Mouse (Mus musculus): Measurements from ENCODE around the gene Bach2. TPM values are rescaled to one million over a fixed set of nuclear protein-coding genes. Genes with fewer than 3 reads are reported as not detected.
A peak's percentile ranks its signal among the peaks of the same experiment; 100 is the strongest.

The Bach2 gene
- polyA plus RNA-seq, 1 experiment from 2014 or later, result 37.3 TPM

DNA sequence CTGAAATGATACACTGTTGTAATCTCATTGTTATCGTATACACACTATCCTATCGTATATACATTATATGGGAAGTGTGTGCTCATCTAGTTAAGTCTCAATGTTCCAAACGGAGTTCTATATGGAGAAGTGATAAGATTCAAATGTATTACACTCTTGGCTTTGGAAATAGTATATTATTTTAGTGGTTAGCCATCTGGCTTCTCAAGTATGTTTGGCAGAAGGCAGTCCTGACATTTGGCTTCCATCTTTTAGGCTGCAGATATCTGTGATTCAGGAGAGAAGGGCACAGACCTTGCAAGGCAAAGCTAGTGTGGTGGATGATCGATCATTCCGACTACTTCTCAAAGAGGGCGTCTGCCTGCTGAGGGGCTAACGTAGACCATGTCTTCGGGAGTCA lies 47.8 kb downstream of the Bach2 start:
- no peak overlapping the region for H3K9ac ChIP-seq
- ATAC-seq (ENCODE audit: low FRiP score, low read depth), result no peak

DNA sequence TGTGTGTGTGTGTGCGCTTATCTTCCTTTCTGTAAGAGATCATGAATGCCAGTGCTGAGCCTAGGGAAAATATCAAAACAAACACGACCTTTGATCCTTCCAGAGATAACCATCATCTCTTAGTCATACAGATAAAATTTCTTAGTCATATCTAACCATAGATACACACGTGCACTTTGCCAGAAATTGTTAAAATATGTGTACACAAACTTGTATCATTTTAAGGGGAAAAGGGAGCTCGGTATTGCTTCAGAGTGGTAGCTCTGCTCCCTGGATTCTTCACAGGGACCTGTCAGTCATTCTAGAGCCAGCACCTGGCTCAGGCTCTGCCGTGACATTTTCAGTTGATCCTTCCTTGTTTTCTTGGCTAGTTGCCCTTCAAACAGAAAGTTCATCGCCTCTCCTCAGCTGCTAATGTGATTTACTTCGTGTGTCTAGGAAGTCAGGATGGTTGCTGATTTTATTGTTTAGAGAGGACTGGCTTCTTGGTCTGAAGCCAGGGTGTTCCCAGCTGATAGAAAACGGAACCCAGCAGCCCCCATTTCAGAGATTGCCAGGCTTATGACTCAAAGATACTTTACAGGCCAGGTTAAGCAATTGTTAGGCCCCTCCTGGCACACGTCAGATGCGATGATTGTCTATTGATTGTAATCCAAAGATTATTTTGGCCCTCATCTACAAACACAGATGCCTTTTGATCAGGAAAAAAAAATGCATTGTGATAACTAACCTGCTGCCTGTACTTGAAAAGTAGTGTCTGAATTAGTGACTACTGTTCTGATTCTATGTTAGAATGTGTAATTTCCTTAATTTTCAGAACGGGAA lies 49.6 kb downstream of the Bach2 start:
- H3K27ac ChIP-seq, result no peak overlapping the region
- H3K4me3 ChIP-seq, result no peak overlapping the region
- H3K9me3 ChIP-seq, result no peaks in the 10 kb centered on the region
- no peak for ATAC-seq (ENCODE audit: low FRiP score, low read depth)
- H3K36me3 ChIP-seq, result no peaks in the 10 kb centered on the region
- peaks cover 33% of the 10 kb centered on the region for H3K4me1 ChIP-seq
- 56% methylated on average over 11 of the region's 11 CpGs for WGBS
- H3K9ac ChIP-seq, result no peak overlapping the region
- H3K27me3 ChIP-seq (replicated peaks), result no peaks in the 10 kb centered on the region
- no peak overlapping the region for H3K4me2 ChIP-seq (replicated peaks)

More for the DNA sequence above, 47.8 kb downstream of the Bach2 start:
- WGBS, result 89% methylated on average over 8 of the region's 8 CpGs
- Histone ChIP-seq H3K27ac (no peak overlapping the region), H3K4me3 (no peak overlapping the region), H3K4me1 (peaks cover 30% of the 10 kb centered on the region), H3K9me3 (no peaks in the 10 kb centered on the region), H3K27me3 (replicated peaks) (no peaks in the 10 kb centered on the region), H3K4me2 (replicated peaks) (no peak overlapping the region), H3K36me3 (no peaks in the 10 kb centered on the region)

DNA sequence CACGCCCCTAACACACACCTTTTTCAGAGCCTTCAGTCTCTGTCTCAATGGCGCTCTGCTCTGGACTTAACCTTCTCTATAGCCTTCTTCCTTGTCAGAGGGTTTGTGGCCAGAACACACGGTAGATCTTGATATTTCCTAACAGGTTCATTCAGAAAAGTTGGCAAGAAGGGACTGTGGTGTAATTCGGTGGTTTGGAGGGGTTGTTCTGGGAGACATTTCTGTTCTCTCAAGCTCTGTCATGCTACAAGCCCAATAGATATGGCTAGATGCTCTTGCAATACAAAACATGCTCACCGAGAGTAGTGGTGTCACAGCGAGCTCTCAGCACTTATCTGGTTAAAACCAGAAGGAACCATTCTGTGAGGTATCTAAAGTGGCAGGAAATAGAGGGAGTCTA lies 51.2 kb downstream of the Bach2 start:
- Histone ChIP-seq H3K9me3 (no peaks in the 10 kb centered on the region), H3K9ac (no peak overlapping the region), H3K4me1 (peaks cover 40% of the 10 kb centered on the region), H3K36me3 (0 out of 2 replicates have a peak, but pooled peaks cover 2% of the 10 kb centered on the region), H3K4me3 (no peak overlapping the region), H3K4me2 (replicated peaks) (no peak overlapping the region), H3K27me3 (replicated peaks) (no peaks in the 10 kb centered on the region), H3K27ac (no peak overlapping the region)
- no peak for ATAC-seq (ENCODE audit: low FRiP score, low read depth)
- WGBS, result 82% methylated on average over 6 of the region's 6 CpGs

DNA sequence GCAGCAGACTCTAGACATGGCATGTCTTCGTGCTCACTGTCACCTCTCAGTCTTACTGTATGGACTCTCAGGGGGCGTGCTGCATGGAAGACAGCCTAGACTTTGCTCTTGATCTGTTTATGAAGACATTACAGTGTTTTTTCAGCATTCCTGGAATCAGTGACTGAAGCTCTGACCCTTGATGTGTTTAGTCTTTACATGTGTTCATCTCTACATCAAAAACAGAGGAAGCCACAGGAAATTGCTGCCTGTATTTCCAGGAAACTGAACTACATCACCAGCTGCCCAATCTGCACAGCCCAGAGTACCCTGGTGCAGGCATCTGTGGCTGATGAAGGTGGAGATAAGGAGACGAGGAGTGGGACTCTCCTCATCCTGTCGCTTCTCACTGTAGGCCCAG lies 52.8 kb downstream of the Bach2 start:
- H3K36me3 ChIP-seq, result 0 out of 2 replicates have a peak, but pooled peaks cover 2% of the 10 kb centered on the region
- ATAC-seq (ENCODE audit: low FRiP score, low read depth), result no peak
- H3K9ac ChIP-seq, result no peak overlapping the region
- H3K9me3 ChIP-seq, result no peaks in the 10 kb centered on the region
- H3K4me3 ChIP-seq, result no peak overlapping the region
- H3K4me1 ChIP-seq, result peaks cover 40% of the 10 kb centered on the region
- H3K27ac ChIP-seq, result no peak overlapping the region
- WGBS, result 90% methylated on average over 4 of the region's 4 CpGs
- no peak overlapping the region for H3K4me2 ChIP-seq (replicated peaks)
- H3K27me3 ChIP-seq (replicated peaks), result no peaks in the 10 kb centered on the region

DNA sequence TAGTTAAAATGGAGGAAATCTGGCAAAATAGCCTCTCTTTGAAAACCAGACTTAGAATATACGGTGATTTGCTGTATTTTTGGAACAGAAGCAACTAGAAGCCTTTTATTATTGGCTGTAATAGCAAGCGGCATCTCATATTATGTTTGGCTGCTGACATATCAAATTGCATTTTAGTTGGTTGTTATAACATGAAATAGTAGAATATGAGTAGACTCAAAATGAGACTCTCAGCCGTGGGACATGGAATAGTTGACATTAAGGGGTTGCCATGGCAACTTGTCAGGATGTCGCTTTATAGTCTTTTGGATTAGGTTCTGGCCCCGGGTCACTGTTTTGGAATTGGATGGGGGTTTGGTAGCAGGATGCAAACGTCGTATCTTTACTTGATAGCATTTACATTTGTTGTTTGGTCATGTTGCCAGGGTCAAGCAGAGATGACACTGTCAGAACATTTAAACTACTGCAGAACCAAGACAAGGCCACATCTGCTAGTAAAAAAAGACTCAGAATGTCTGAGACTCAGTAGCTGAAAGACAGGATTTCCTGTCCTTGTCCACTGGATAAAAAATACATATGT lies 55.2 kb downstream of the Bach2 start:
- no peak for ATAC-seq (ENCODE audit: low FRiP score, low read depth)
- Histone ChIP-seq H3K27ac (no peak overlapping the region), H3K36me3 (0 out of 2 replicates have a peak, but pooled peaks cover 2% of the 10 kb centered on the region), H3K4me3 (no peak overlapping the region), H3K27me3 (replicated peaks) (no peaks in the 10 kb centered on the region), H3K4me1 (peaks cover 44% of the 10 kb centered on the region), H3K9ac (no peak overlapping the region), H3K9me3 (no peaks in the 10 kb centered on the region), H3K4me2 (replicated peaks) (no peak overlapping the region)
- WGBS, result 40% methylated on average over 7 of the region's 7 CpGs

DNA sequence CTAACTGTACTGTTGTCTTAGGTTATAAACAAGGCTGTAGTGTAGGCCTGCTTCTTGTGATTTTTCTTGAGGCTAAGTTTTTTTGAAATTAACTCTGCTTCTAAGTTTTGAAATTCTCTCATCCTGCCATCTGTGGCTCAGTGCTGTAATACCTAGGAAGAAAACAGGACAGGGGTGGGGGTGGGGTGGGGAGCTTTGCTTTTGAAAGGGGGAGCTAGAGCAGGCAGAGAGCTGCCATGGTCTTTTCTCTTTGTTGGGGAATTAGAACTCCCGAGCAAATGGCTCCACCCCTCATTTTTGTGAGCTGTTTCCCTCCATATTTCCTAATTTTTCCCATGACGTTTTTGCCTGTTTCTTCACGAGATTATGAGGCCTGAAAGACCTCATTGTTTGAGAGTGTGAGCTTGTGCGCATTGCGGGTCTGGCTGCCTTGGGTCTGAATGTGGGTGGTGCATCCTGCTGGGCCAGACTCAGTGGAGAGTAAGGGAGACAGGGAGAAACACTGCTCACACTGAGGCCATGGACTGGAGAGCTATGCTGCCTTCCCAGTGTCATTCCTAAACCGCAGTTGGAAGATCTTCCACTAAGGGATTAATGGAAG lies 58.6 kb downstream of the Bach2 start:
- Histone ChIP-seq H3K27me3 (replicated peaks) (no peaks in the 10 kb centered on the region), H3K4me1 (peaks cover 43% of the 10 kb centered on the region), H3K4me3 (no peak overlapping the region), H3K27ac (no peak overlapping the region), H3K9me3 (no peaks in the 10 kb centered on the region), H3K9ac (no peak overlapping the region), H3K4me2 (replicated peaks) (no peak overlapping the region), H3K36me3 (0 out of 2 replicates have a peak, but pooled peaks cover 2% of the 10 kb centered on the region)
- WGBS, result 15% methylated on average over 6 of the region's 6 CpGs
- ATAC-seq (ENCODE audit: low FRiP score, low read depth), result no peak

DNA sequence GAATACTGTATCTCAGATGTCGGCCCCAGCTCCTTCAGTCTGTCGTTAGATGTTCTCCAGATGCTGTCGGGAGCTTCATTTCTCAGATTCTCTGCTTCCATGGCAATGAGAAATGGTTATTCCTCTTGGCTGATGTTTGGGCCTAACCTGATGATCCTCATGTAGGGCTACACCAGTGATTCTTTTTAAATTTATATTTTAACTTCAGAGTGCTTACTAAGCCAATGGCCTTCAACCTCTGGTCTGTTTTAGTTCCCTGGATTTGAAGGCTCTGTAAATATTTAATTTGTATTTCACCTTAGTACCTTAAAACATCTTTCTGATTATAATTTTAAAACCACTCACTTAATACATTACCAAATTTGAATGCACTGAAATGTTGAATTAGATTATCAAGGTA lies 60.6 kb downstream of the Bach2 start:
- no peak overlapping the region for H3K4me3 ChIP-seq
- no peak overlapping the region for H3K4me2 ChIP-seq (replicated peaks)
- H3K9me3 ChIP-seq, result no peaks in the 10 kb centered on the region
- H3K27ac ChIP-seq, result no peak overlapping the region
- H3K36me3 ChIP-seq, result 0 out of 2 replicates have a peak, but pooled peaks cover 2% of the 10 kb centered on the region
- 79% methylated on average over 3 of the region's 3 CpGs for WGBS
- H3K27me3 ChIP-seq (replicated peaks), result no peaks in the 10 kb centered on the region
- H3K4me1 ChIP-seq, result peaks cover 52% of the 10 kb centered on the region
- H3K9ac ChIP-seq, result no peak overlapping the region
- ATAC-seq (ENCODE audit: low FRiP score, low read depth), result no peak

DNA sequence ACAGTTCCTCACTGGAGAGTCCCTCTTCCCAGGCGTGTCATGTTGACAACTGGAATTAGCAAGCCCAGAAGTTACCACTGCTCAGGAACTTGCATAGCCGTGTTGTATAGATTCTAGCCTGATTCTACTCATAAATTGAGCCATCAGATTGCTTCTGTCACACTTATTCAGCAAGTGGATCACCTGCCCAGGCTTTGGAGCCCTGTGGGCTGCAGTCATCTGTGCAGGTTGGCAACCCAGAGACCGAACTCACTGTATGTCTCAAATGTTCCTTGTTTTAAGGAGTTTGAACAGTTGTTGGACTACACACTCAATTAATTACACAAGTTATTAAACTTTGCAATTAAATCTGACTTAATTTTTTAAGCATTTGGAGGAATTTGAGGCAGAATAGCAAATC lies 61.4 kb downstream of the Bach2 start:
- WGBS, result 92% methylated on average over 3 of the region's 3 CpGs

DNA sequence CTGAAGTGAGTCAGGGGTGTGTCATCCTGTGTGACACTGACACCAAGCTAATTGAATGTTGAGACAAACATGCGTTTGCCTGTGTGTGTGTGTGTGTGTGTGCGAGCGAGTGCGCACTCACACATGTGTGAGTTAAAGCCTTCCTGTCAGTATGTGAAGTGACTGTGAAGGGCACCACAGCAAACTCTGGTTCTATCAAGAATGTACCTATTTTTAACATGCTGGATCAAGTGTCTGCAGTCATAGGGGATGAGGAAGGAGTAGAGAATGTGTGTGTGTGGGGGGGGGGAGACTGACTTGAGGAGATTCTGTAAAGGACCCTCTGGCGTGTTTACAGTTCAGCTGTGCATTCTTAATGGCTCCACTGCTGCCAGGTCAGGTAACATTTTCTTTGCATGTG lies 64.1 kb downstream of the Bach2 start:
- peak; percentile 30 for ATAC-seq (ENCODE audit: low FRiP score, low read depth)
- Histone ChIP-seq H3K36me3 (peaks cover 5% of the 10 kb centered on the region; the same call in 1 of the 2 replicates), H3K4me1 (peaks cover 65% of the 10 kb centered on the region), H3K27ac (peak overlapping the region; percentile 73), H3K9me3 (no peaks in the 10 kb centered on the region), H3K9ac (no peak overlapping the region), H3K4me2 (replicated peaks) (peak overlapping the region; percentile 44), H3K27me3 (replicated peaks) (no peaks in the 10 kb centered on the region), H3K4me3 (no peak overlapping the region)
- whole genome bisulfite sequencing, result 58% methylated on average over 5 of the region's 5 CpGs

More for the DNA sequence above, 61.4 kb downstream of the Bach2 start:
- Histone ChIP-seq H3K27ac (no peak overlapping the region), H3K36me3 (no peaks in the 10 kb centered on the region), H3K9me3 (no peaks in the 10 kb centered on the region), H3K4me3 (no peak overlapping the region), H3K4me1 (peaks cover 60% of the 10 kb centered on the region), H3K27me3 (replicated peaks) (no peaks in the 10 kb centered on the region), H3K9ac (no peak overlapping the region), H3K4me2 (replicated peaks) (no peak overlapping the region)
- ATAC-seq (ENCODE audit: low FRiP score, low read depth), result no peak

DNA sequence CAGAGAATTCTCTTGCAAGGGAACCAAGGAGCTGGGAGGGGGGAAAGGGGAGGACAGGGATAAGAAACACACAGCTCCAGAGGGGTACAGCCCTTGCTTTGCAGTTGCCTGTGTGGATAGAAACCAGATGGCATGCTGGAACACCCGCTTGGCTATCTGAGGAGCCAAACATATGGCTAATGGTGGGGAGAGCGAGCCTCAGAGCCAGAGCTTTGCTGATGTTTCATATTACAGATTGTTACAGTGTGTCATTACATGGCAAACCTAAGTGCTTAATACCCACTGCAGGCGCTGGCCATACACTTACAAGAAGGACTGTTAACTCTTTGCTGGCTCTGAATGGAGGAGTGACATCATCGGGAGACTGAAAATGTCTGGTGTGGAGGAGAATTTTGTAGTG lies 64.5 kb downstream of the Bach2 start:
- ATAC-seq (ENCODE audit: low FRiP score, low read depth), result peak; percentile 73
- Histone ChIP-seq H3K9ac (0 out of 2 replicates have a peak overlapping the region, but pooled peaks have one; percentile 10), H3K27me3 (replicated peaks) (no peaks in the 10 kb centered on the region), H3K4me1 (peaks cover 67% of the 10 kb centered on the region), H3K9me3 (no peaks in the 10 kb centered on the region), H3K4me3 (no peak overlapping the region), H3K27ac (peak overlapping the region; percentile 73), H3K36me3 (peaks cover 6% of the 10 kb centered on the region; the same call in 1 of the 2 replicates), H3K4me2 (replicated peaks) (peak overlapping the region; percentile 44)
- WGBS, result 5% methylated on average over 4 of the region's 4 CpGs

DNA sequence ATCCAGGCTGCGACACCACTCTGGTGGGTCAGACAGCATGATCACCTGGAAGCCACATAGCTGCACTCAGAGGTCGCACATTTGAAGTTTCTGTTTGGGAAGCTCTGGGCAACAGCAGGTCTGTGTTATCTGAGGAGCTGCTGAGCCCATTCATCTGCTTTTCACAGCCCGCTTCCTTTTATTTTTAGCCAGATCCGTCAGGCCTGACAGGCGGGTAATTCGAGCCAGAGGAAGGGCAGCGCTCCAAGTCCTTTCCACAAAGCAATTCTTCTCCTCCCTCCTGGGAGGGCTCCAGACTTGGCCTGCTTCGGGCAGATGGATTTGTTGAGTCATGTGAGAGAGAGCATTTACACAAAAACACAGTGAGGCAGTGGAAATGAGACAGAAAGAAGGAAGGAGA lies 65.1 kb downstream of the Bach2 start:
- H3K4me1 ChIP-seq, result peaks cover 62% of the 10 kb centered on the region

DNA sequence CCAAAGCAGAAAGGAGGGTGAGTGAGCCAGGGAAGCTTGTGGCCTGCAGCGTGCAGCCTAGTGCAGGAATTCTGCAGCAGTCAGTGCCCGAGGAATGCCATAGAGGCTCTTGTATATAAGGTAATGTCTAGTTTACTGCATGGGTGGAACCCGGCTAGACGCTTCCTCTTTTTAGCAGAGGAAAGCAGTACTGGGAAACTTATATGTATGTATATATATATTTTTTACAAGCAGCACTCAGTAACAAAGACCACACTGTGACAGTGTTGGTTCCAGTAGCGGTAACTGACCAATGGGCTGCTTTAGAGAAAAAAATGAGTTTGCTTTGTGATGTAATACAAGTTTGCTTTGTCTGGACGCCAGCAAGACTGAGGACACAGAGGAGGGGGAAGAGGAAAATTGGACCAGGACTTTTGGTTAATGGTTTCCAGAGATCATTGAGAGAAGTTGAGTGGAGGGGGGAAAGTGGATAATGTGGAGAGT lies 65.7 kb downstream of the Bach2 start:
- Histone ChIP-seq H3K4me3 (no peak overlapping the region), H3K4me1 (peaks cover 62% of the 10 kb centered on the region), H3K36me3 (peaks cover 6% of the 10 kb centered on the region; the same call in 1 of the 2 replicates), H3K27ac (peak overlapping the region; percentile 54; the same call in 1 of the 2 replicates), H3K27me3 (replicated peaks) (no peaks in the 10 kb centered on the region), H3K9ac (no peak overlapping the region), H3K4me2 (replicated peaks) (peak overlapping the region; percentile 44), H3K9me3 (no peaks in the 10 kb centered on the region)
- ATAC-seq (ENCODE audit: low FRiP score, low read depth), result peak; percentile 49; the same call in 1 of the 2 replicates
- WGBS, result 10% methylated on average over 6 of the region's 6 CpGs

More for the DNA sequence above, 65.1 kb downstream of the Bach2 start:
- H3K4me3 ChIP-seq, result no peak overlapping the region
- 0 out of 2 replicates have a peak overlapping the region, but pooled peaks have one; percentile 10 for H3K9ac ChIP-seq
- H3K27me3 ChIP-seq (replicated peaks), result no peaks in the 10 kb centered on the region
- peak overlapping the region; percentile 73 for H3K27ac ChIP-seq
- H3K36me3 ChIP-seq, result peaks cover 6% of the 10 kb centered on the region; the same call in 1 of the 2 replicates
- H3K9me3 ChIP-seq, result no peaks in the 10 kb centered on the region
- H3K4me2 ChIP-seq (replicated peaks), result peak overlapping the region; percentile 44
- WGBS, result 0% methylated on average over 8 of the region's 8 CpGs
- ATAC-seq (ENCODE audit: low FRiP score, low read depth), result peak; percentile 86
